Mouse (Mus musculus): ENCODE results near the gene Fer. TPM values are rescaled to one million over a fixed set of nuclear protein-coding genes. Genes with fewer than 3 reads are reported as not detected.
"Not testable (repeated sequence)": the region's sequence is repeated elsewhere in the genome, so short reads cannot be mapped to it uniquely, and the experiment has no call there.

Gene Fer
- polyA plus RNA-seq, 1 experiment from 2014 or later = 23.5 TPM

- 70% methylated on average over 1 of the region's 1 CpGs for WGBS
- no peak overlapping the region for H3K27ac ChIP-seq
- no peaks in the 10 kb centered on the region for H3K4me1 ChIP-seq (replicated peaks)
- no peak for ATAC-seq
- H3K4me2 ChIP-seq (replicated peaks) = no peak overlapping the region
- H3K4me3 ChIP-seq (replicated peaks) = no peak overlapping the region
- no peaks in the 10 kb centered on the region for H3K27me3 ChIP-seq (replicated peaks)
- no peaks in the 10 kb centered on the region for H3K36me3 ChIP-seq
- H3K9ac ChIP-seq = no peak overlapping the region
- H3K9me3 ChIP-seq = no peaks in the 10 kb centered on the region
Observed at GRCm38 (mm10) chr17:63842226-63842625, 20.6 kb upstream of the Fer start.

DNA sequence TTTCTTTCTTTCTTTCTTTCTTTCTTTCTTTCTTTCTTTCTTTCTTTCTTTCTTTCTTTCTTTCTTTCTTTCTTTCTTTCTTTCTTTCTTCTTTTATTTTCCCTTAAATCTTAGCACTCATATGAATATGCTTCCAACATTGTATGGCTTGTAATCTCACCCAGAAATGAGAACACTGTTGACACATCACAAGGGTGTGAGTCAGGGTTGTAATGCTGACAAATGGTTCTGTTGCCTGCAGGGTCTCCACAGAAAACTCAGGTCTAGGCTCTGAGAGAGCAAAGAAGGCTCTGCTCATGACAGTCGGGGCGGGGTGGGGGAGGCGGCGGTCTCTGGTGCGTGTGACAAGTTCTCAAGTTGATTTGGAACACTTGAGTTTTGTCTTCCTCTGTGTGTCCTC is 17.9 kb upstream of the Fer start:
- 82% methylated on average over 5 of the region's 5 CpGs for WGBS
- Histone ChIP-seq H3K27me3 (replicated peaks) (no peaks in the 10 kb centered on the region), H3K27ac (no peak overlapping the region), H3K4me3 (replicated peaks) (no peak overlapping the region), H3K36me3 (no peaks in the 10 kb centered on the region), H3K4me1 (replicated peaks) (no peaks in the 10 kb centered on the region), H3K4me2 (replicated peaks) (no peak overlapping the region), H3K9me3 (no peaks in the 10 kb centered on the region), H3K9ac (no peak overlapping the region)
- ATAC-seq = no peak

DNA sequence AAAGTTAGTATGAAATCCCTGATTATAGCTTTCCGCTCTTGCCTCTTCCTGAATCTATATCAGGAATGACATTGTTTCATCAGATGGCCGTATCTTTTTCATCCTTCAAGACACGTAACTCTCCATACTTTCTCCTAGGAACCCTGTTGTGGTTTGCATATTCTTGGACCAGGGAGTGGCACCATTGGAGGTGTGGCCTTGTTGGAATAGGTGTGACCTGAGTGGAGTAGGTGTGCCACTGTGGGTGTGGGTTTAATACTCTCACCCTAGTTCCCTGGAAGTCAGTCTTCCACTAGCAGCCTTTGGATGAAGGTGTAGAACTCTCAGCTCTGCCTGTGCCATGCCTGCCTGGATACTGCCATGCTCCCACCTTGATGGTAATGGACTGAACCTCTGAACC is 17.1 kb upstream of the Fer start:
- ATAC-seq; H3K4me1 ChIP-seq (replicated peaks); H3K4me2 ChIP-seq (replicated peaks); H3K9ac ChIP-seq; H3K27ac ChIP-seq; H3K4me3 ChIP-seq (replicated peaks); H3K27me3 ChIP-seq (replicated peaks); H3K36me3 ChIP-seq; H3K9me3 ChIP-seq: not testable (repeated sequence)
- WGBS = 94% methylated on average over 3 of the region's 3 CpGs

DNA sequence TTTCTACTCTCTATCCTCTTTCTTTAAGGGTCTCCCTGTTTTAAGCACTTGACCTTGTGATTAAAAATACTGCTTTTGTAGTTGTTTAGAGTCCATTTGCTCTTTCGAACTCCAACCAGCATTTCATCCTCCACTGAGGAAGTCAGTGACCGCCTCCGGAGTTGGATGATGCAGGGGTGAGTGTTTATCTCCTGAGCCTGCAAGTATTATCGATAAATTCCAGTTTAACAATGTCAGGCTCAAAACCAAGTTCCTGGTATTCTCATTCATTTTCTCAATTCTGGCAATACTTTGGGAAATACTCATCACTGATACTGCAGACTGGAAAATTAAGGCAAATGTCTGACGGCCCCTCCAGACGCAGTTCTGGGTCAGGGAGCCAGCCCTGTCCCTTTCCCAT is 13.7 kb upstream of the Fer start:
- H3K36me3 ChIP-seq = no peaks in the 10 kb centered on the region
- peak; percentile 61 for ATAC-seq
- no peaks in the 10 kb centered on the region for H3K27me3 ChIP-seq (replicated peaks)
- 2% methylated on average over 6 of the region's 6 CpGs for WGBS
- H3K9ac ChIP-seq = peak overlapping the region; percentile 68
- H3K27ac ChIP-seq = peak overlapping the region; percentile 65; the same call in 1 of the 2 replicates
- H3K4me2 ChIP-seq (replicated peaks) = peak overlapping the region; percentile 58
- no peaks in the 10 kb centered on the region for H3K9me3 ChIP-seq
- no peaks in the 10 kb centered on the region for H3K4me1 ChIP-seq (replicated peaks)
- H3K4me3 ChIP-seq (replicated peaks) = peak overlapping the region; percentile 58

DNA sequence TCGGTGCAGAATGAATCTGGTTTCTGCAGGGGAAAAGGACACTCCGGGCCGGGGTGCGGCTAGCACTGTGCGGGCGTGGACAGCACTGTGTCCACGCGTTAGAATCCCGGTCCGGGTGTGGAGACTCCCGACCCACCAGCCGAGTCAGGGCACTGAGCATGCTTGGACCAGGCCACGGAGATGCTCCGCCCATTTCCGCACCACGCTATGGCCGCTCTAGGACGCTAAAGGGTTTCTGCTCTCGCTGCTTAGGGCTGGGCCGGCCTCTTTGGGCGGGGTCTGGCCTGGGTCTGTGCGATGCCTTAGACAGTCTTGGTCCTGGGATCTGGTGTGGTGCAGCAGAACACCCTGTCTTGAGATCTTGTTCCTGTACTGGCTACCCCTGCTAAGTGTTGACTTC is 13.3 kb upstream of the Fer start:
- Histone ChIP-seq H3K27me3 (replicated peaks) (no peaks in the 10 kb centered on the region), H3K4me3 (replicated peaks) (peak overlapping the region; percentile 58), H3K9ac (peak overlapping the region; percentile 68), H3K9me3 (no peaks in the 10 kb centered on the region), H3K36me3 (no peaks in the 10 kb centered on the region), H3K4me1 (replicated peaks) (no peaks in the 10 kb centered on the region), H3K4me2 (replicated peaks) (peak overlapping the region; percentile 58), H3K27ac (peak overlapping the region; percentile 65; the same call in 1 of the 2 replicates)
- 2% methylated on average over 22 of the region's 22 CpGs for WGBS
- ATAC-seq = peak; percentile 100

- no peak overlapping the region for H3K4me3 ChIP-seq (replicated peaks)
- H3K9ac ChIP-seq = no peak overlapping the region
- ATAC-seq = peak; percentile 26; the same call in 1 of the 2 replicates
- no peaks in the 10 kb centered on the region for H3K27me3 ChIP-seq (replicated peaks)
- H3K36me3 ChIP-seq = no peaks in the 10 kb centered on the region
- WGBS = 87% methylated on average over 9 of the region's 9 CpGs
- H3K4me1 ChIP-seq (replicated peaks) = no peaks in the 10 kb centered on the region
- no peak overlapping the region for H3K27ac ChIP-seq
- 0 out of 2 replicates have a peak overlapping the region, but pooled peaks have one; percentile 58 for H3K4me2 ChIP-seq (replicated peaks)
- H3K9me3 ChIP-seq = no peaks in the 10 kb centered on the region
Observed at GRCm38 (mm10) chr17:63850016-63850415, 12.8 kb upstream of the Fer start.

GRCm38 (mm10) chr17:63857023-63857544 is 5.8 kb upstream of the Fer start:
- Histone ChIP-seq H3K27me3 (replicated peaks) (no peaks in the 10 kb centered on the region), H3K36me3 (no peaks in the 10 kb centered on the region), H3K4me1 (replicated peaks) (no peaks in the 10 kb centered on the region), H3K9me3 (no peaks in the 10 kb centered on the region), H3K4me2 (replicated peaks) (no peak overlapping the region), H3K4me3 (replicated peaks) (no peak overlapping the region), H3K27ac (no peak overlapping the region), H3K9ac (no peak overlapping the region)
- no peak for ATAC-seq
- 92% methylated on average over 7 of the region's 7 CpGs for WGBS

- H3K9me3 ChIP-seq = no peaks in the 10 kb centered on the region
- no peak overlapping the region for H3K27ac ChIP-seq
- H3K4me2 ChIP-seq (replicated peaks) = no peak overlapping the region
- H3K4me3 ChIP-seq (replicated peaks) = no peak overlapping the region
- 0 out of 2 replicates have a peak, but pooled peaks cover 6% of the 10 kb centered on the region for H3K4me1 ChIP-seq (replicated peaks)
- WGBS = 40% methylated on average over 4 of the region's 4 CpGs
- no peak for ATAC-seq
- H3K9ac ChIP-seq = no peak overlapping the region
- H3K36me3 ChIP-seq = no peaks in the 10 kb centered on the region
- no peaks in the 10 kb centered on the region for H3K27me3 ChIP-seq (replicated peaks)
Observed at GRCm38 (mm10) chr17:63860988-63861387, 1.9 kb upstream of the Fer start.

DNA sequence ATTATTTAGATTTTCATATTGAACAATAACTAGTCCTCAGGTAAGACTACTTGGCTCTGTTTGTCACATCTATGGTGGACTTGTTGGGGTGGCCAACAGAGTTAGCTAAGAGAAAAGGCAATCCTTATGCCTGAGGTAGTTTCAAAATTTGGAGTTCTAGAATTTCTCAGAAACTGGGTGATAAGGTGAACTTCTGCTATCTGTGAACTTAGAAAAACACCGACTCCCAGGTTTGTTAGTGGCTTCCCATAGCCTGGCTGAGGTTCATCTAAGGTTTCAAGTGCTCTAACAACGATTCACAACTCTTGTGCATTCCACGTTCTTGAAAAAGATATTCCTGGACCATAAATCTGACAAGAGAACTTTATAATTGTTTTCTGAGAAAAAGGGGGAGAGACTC is 463 bp upstream of the Fer start:
- Histone ChIP-seq H3K4me1 (replicated peaks) (0 out of 2 replicates have a peak, but pooled peaks cover 6% of the 10 kb centered on the region), H3K4me2 (replicated peaks) (no peak overlapping the region), H3K27me3 (replicated peaks) (no peaks in the 10 kb centered on the region), H3K27ac (no peak overlapping the region), H3K9ac (no peak overlapping the region), H3K9me3 (no peaks in the 10 kb centered on the region), H3K36me3 (no peaks in the 10 kb centered on the region), H3K4me3 (replicated peaks) (no peak overlapping the region)
- 49% methylated on average over 3 of the region's 3 CpGs for WGBS
- no peak for ATAC-seq

DNA sequence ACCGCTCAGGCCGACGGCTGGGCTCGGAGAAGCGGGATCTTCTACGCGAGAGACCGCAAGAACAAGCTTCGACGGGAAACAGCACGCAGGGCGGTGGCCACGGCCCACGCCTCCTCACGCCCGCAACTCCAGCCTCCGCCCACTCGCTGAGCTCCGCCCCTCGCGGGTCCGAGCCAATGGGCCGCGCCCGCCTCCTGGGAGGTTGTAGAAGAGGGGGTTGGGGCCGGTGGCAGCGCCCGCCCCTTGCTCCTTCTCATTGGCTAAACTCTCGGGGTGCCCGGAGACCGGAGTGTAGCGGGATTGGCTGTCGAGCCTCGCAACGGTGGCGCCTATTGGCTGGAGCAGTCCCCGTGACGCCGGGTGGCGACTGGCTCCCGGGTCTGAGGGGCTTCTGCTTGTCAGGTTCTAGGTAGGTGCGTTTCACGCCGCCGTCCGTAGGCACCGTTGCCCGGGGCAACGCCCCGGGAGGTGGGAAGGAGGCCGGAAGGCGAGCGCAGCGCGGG is 836 bp downstream of the Fer start, which contains the start of gene A930002H24Rik:
TSS of gene A930002H24Rik (minus strand) at position 145 of the 503 bp plus-strand sequence.
- WGBS = under 1% methylated on average over 53 of the region's 55 CpGs
- peak; percentile 100 for ATAC-seq

DNA sequence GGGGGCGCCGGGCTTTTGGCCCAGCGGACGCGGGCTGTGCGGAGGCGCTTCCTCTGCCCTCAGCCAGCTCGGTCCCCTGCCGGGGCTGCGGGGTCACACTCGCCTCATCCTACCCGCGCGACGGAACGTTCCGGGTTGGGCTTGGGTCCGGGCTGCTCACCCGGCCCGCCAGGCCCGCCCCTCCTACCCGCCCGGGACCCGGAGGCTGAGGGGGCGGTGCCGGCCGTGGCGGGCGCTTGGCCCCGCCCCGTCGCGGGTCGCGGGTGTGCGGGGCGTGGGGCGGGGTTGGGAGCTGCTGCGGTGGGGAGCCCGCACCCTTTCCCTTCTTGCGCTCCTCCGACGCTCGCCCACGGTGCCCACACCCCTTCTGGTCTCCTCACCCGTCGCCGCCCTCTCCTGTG is 1.3 kb downstream of the Fer start:
- Histone ChIP-seq H3K27ac (peak overlapping the region; percentile 66), H3K27me3 (replicated peaks) (no peaks in the 10 kb centered on the region), H3K4me3 (replicated peaks) (peak overlapping the region; percentile 93), H3K9me3 (no peaks in the 10 kb centered on the region), H3K36me3 (no peaks in the 10 kb centered on the region), H3K4me2 (replicated peaks) (peak overlapping the region; percentile 86), H3K4me1 (replicated peaks) (0 out of 2 replicates have a peak, but pooled peaks cover 6% of the 10 kb centered on the region), H3K9ac (peak overlapping the region; percentile 87)
- under 1% methylated on average over 44 of the region's 48 CpGs for WGBS
- peak; percentile 80 for ATAC-seq

More for the DNA sequence above, 836 bp downstream of the Fer start, which contains the start of gene A930002H24Rik:
- Histone ChIP-seq H3K9ac (peak within 1 kb of the TSS; percentile 87), H3K9me3 (no peaks in the 10 kb centered on the region), H3K27ac (peak within 1 kb of the TSS; percentile 81), H3K4me3 (replicated peaks) (peak within 1 kb of the TSS; percentile 93), H3K4me1 (replicated peaks) (0 out of 2 replicates have a peak, but pooled peaks cover 6% of the 10 kb centered on the region), H3K4me2 (replicated peaks) (peak within 1 kb of the TSS; percentile 93), H3K36me3 (no peaks in the 10 kb centered on the region), H3K27me3 (replicated peaks) (no peaks in the 10 kb centered on the region)

DNA sequence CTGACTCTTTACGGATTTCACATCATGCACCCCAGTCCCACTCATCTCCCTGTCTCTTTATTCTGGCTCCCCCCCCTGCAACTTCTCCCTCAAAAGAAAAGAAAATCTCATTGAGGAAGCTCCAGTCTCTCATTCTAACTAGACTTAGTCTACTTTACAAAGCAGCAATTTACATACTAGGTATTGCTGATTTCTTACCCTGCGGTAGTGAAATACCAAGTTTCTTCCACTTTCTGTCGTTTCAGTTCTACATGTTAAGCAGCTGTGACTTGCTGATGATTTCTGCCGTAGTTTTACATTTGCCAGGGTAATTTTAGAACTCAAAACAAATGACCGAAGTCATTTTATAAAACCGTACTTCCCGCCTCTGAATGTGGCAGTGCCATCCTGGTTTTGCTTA is 8.9 kb downstream of the Fer start:
- WGBS = 93% methylated on average over 7 of the region's 7 CpGs
- Histone ChIP-seq H3K27me3 (replicated peaks) (no peaks in the 10 kb centered on the region), H3K4me1 (replicated peaks) (no peaks in the 10 kb centered on the region), H3K4me2 (replicated peaks) (no peak overlapping the region), H3K9me3 (no peaks in the 10 kb centered on the region), H3K4me3 (replicated peaks) (no peak overlapping the region), H3K9ac (no peak overlapping the region), H3K36me3 (no peaks in the 10 kb centered on the region), H3K27ac (no peak overlapping the region)
- ATAC-seq = no peak

DNA sequence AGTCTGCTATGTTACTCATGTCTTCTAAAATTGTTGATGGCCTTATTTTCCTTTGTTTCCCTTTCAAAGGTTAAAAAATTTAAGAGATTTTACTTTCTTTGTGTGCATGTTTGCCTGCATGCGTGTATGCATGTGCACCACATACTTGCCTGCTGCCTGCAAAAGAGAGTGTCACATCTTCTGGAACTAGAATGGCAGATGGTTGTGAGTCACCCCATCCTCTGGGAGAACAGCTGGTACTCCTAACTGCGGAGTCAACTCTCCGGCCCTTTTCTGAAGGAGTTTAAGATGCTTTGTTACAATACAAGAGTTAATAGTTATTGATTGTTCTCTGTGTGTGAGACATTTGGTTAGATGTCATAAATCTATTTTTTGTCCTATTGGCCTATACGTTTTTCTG is 16.0 kb downstream of the Fer start:
- Histone ChIP-seq H3K9me3 (no peaks in the 10 kb centered on the region), H3K27ac (no peak overlapping the region), H3K4me3 (replicated peaks) (no peak overlapping the region), H3K4me1 (replicated peaks) (no peaks in the 10 kb centered on the region), H3K9ac (no peak overlapping the region), H3K36me3 (no peaks in the 10 kb centered on the region), H3K4me2 (replicated peaks) (no peak overlapping the region), H3K27me3 (replicated peaks) (no peaks in the 10 kb centered on the region)
- no peak for ATAC-seq
- 70% methylated on average over 4 of the region's 4 CpGs for WGBS
